Mouse (Mus musculus) adrenal gland, postnatal 25 days (tissue): Measurements from ENCODE around the gene Amacr. TPM values are rescaled to one million over a fixed set of nuclear protein-coding genes. Genes with fewer than 3 reads are reported as not detected.

ENCODE experiments used
- DNase-seq: peaks from one replicate; pipeline ENCODE4 v3.0.0; 2021; ENCODE audit warnings: mixed read lengths
- long read RNA-seq: library from polyadenylated mRNA; stranded (forward); transcript quantifications from one replicate; pipeline ENCODE4 v2.0.0, GENCODE M21; 2021
- total RNA-seq: library from RNA; stranded (reverse); gene quantifications from 2 replicates; pipeline ENCODE4 v1.2.3, GENCODE M21; 2021

Amacr gene
- 21.1 and 22.2 TPM in 2 replicates for total RNA-seq
- long read RNA-seq, transcript Amacr-201 (5 exons, 2,577 nt) = major isoform, 127 of 142 reads
- long read RNA-seq, partial matches to known transcripts = 5 of 142 reads
- long read RNA-seq, other reads (novel, unspliced or antisense) = 10 of 142 reads

GRCm38 (mm10) chr15:10981377-10982063 is at the start of gene Amacr:
Amacr (plus strand) TSS chr15:10981756.
- DNase-seq = peak; percentile 92

- DNase-seq = no peak
Observed at GRCm38 (mm10) chr15:10933930-10934329, 47.6 kb upstream of the Amacr start.

GRCm38 (mm10) chr15:10940148-10941108 is 41.1 kb upstream of the Amacr start:
- DNase-seq = no peak

GRCm38 (mm10) chr15:10941901-10942300 is 39.7 kb upstream of the Amacr start:
- no peak for DNase-seq

- no peak for DNase-seq
Observed at GRCm38 (mm10) chr15:10947852-10948251, 33.7 kb upstream of the Amacr start.

- no peak for DNase-seq
Observed at GRCm38 (mm10) chr15:10951951-10952759, 29.4 kb upstream of the Amacr start, which contains the start of gene C1qtnf3. C1qtnf3 (plus strand) TSS chr15:10952332.

GRCm38 (mm10) chr15:10952760-10953305 is 28.7 kb upstream of the Amacr start:
- DNase-seq = no peak

- DNase-seq = no peak
Observed at GRCm38 (mm10) chr15:10953465-10953864, 28.1 kb upstream of the Amacr start.

- DNase-seq = no peak
Observed at GRCm38 (mm10) chr15:10954381-10955016, 27.1 kb upstream of the Amacr start.

GRCm38 (mm10) chr15:10955156-10955555 is 26.4 kb upstream of the Amacr start:
- no peak for DNase-seq

GRCm38 (mm10) chr15:10956706-10957105 is 24.9 kb upstream of the Amacr start:
- no peak for DNase-seq

- DNase-seq = no peak
Observed at GRCm38 (mm10) chr15:10959277-10960026, 22.1 kb upstream of the Amacr start.

GRCm38 (mm10) chr15:10960267-10960666 is 21.3 kb upstream of the Amacr start:
- DNase-seq = no peak

- no peak for DNase-seq
Observed at GRCm38 (mm10) chr15:10962601-10963000, 19.0 kb upstream of the Amacr start.

GRCm38 (mm10) chr15:10969439-10969838 is 12.1 kb upstream of the Amacr start:
- no peak for DNase-seq

GRCm38 (mm10) chr15:10970777-10971176 is 10.8 kb upstream of the Amacr start:
- no peak for DNase-seq

GRCm38 (mm10) chr15:10977151-10977550 is 4.4 kb upstream of the Amacr start:
- no peak for DNase-seq

GRCm38 (mm10) chr15:10980712-10981111 is 844 bp upstream of the Amacr start:
- DNase-seq = no peak

- no peak for DNase-seq
Observed at GRCm38 (mm10) chr15:10982064-10982435, 494 bp downstream of the Amacr start.

- DNase-seq = no peak
Observed at GRCm38 (mm10) chr15:10985756-10986155, 4.2 kb downstream of the Amacr start.
